Mouse (Mus musculus): ENCODE measurements around the gene Psmb7.

The Psmb7 gene

GRCm38 (mm10) chr2:38637716-38638267 is 6.1 kb downstream of the Psmb7 start:
- CTCF ChIA-PET, result no interaction called here

GRCm38 (mm10) chr2:38630574-38630973 is 13.3 kb downstream of the Psmb7 start:
- CTCF ChIA-PET, result no interaction called here

- CTCF ChIA-PET, result interaction anchor here (0.6 kb wide), 1 partner anchor 16 kb away, joined by 3 read pairs; no protein-coding TSS in a partner anchor
These were observed 14.4 kb downstream of the Psmb7 start for GRCm38 (mm10) chr2:38629451-38629850.

GRCm38 (mm10) chr2:38628801-38629200 is 15.1 kb downstream of the Psmb7 start:
- CTCF ChIA-PET, result no interaction called here

GRCm38 (mm10) chr2:38623821-38624590 is 19.9 kb downstream of the Psmb7 start:
- CTCF ChIA-PET, result interaction anchor here (0.7 kb wide), 1 partner anchor 163 kb away, joined by 6 read pairs; no protein-coding TSS in a partner anchor

GRCm38 (mm10) chr2:38623411-38623810 is 20.5 kb downstream of the Psmb7 start:
- CTCF ChIA-PET, result no interaction called here

GRCm38 (mm10) chr2:38621610-38622021 is 22.3 kb downstream of the Psmb7 start:
- CTCF ChIA-PET, result no interaction called here

GRCm38 (mm10) chr2:38621076-38621475 is 22.8 kb downstream of the Psmb7 start:
- CTCF ChIA-PET, result interaction anchor here (0.7 kb wide), 1 partner anchor 81 kb away, joined by 3 read pairs; no protein-coding TSS in a partner anchor

GRCm38 (mm10) chr2:38619777-38620176 is 24.1 kb downstream of the Psmb7 start:
- CTCF ChIA-PET, result no interaction called here

- CTCF ChIA-PET, result interaction anchor here (0.6 kb wide), 1 partner anchor 8 kb away, joined by 5 read pairs; no protein-coding TSS in a partner anchor
These were observed 26.7 kb downstream of the Psmb7 start for GRCm38 (mm10) chr2:38616956-38617872.

- CTCF ChIA-PET, result interaction anchor here (0.6 kb wide), 1 partner anchor 24 kb away, joined by 3 read pairs; no protein-coding TSS in a partner anchor
These were observed 27.8 kb downstream of the Psmb7 start for GRCm38 (mm10) chr2:38616072-38616471.

- CTCF ChIA-PET, result no interaction called here
These were observed 29.4 kb downstream of the Psmb7 start for GRCm38 (mm10) chr2:38614437-38614836.

- CTCF ChIA-PET, result interaction anchor here (0.6 kb wide), 1 partner anchor 16 kb away, joined by 3 read pairs; no protein-coding TSS in a partner anchor
These were observed 30.3 kb downstream of the Psmb7 start for GRCm38 (mm10) chr2:38613576-38613975.

- CTCF ChIA-PET, result no interaction called here
These were observed 31.3 kb downstream of the Psmb7 start for GRCm38 (mm10) chr2:38612596-38612995.

GRCm38 (mm10) chr2:38610161-38610560 is 33.7 kb downstream of the Psmb7 start:
- CTCF ChIA-PET, result interaction anchor here (0.6 kb wide), 1 partner anchor 947 kb away, joined by 4 read pairs; no protein-coding TSS in a partner anchor

GRCm38 (mm10) chr2:38609310-38609709 is 34.6 kb downstream of the Psmb7 start:
- CTCF ChIA-PET, result interaction anchor here (0.5 to 0.6 kb wide), 3 partner anchors 8 to 210 kb away, joined by 3 to 5 read pairs (median 5); no protein-coding TSS in a partner anchor

- CTCF ChIA-PET, result interaction anchor here (0.6 kb wide), 1 partner anchor 9 kb away, joined by 5 read pairs; no protein-coding TSS in a partner anchor
These were observed 35.0 kb downstream of the Psmb7 start for GRCm38 (mm10) chr2:38608831-38609309.

- CTCF ChIA-PET, result interaction anchor here (0.5 kb wide), 1 partner anchor 15 kb away, joined by 4 read pairs; no protein-coding TSS in a partner anchor
These were observed 36.2 kb downstream of the Psmb7 start for GRCm38 (mm10) chr2:38607716-38608115.

- CTCF ChIA-PET, result no interaction called here
These were observed 43.0 kb downstream of the Psmb7 start for GRCm38 (mm10) chr2:38600842-38601241.

- CTCF ChIA-PET, result interaction anchor here (0.7 kb wide), 1 partner anchor 416 kb away, joined by 3 read pairs; no protein-coding TSS in a partner anchor
These were observed 45.5 kb downstream of the Psmb7 start for GRCm38 (mm10) chr2:38598395-38598794.

- CTCF ChIA-PET, result interaction anchor here (0.7 kb wide), 1 partner anchor 415 kb away, joined by 3 read pairs; no protein-coding TSS in a partner anchor
These were observed 46.0 kb downstream of the Psmb7 start for GRCm38 (mm10) chr2:38597896-38598295.

Measured in spleen, embryonic (tissue).